Mouse (Mus musculus) olfactory bulb, adult 2 months (tissue): Measurements from ENCODE around the gene Fnbp1l. TPM values are rescaled to one million over a fixed set of nuclear protein-coding genes. Genes with fewer than 3 reads are reported as not detected.
A peak's percentile ranks its signal among the peaks of the same experiment; 100 is the strongest.

Source experiments
- H3K27ac ChIP-seq: fragments of 200-500 bp; 2 replicates; pipeline ENCODE4 v1.5.1; 2012; ENCODE audit warnings: low read depth, low read length; ENCODE audit not compliant: insufficient read depth
- H3K4me1 ChIP-seq: fragments of 200-500 bp; 2 replicates; pipeline ENCODE4 v1.6.1; 2012; ENCODE audit warnings: low read length; ENCODE audit not compliant: control insufficient read depth, insufficient read depth
- H3K4me3 ChIP-seq: fragments of 200-500 bp; 2 replicates; pipeline ENCODE4 v1.5.1; 2012; ENCODE audit warnings: mild to moderate bottlenecking, low read depth, low read length, moderate library complexity; ENCODE audit not compliant: insufficient read depth
- CTCF ChIP-seq: fragments of 200-500 bp; IDR thresholded peaks from 2 replicates; pipeline ENCODE4 v1.5.1; 2012; ENCODE audit warnings: low read depth, mild to moderate bottlenecking, low read length, moderate library complexity; ENCODE audit not compliant: insufficient read depth
- POLR2A ChIP-seq: fragments of 200-500 bp; IDR thresholded peaks from 2 replicates; pipeline ENCODE4 v1.6.1; 2012; ENCODE audit warnings: mild to moderate bottlenecking, low read depth, low read length, moderate library complexity; ENCODE audit not compliant: insufficient read depth
- WGBS: fragments of 180-500 bp; shearing (Covaris S2); methylation state at CpG from one replicate; pipeline ENCODE4 v1.1.7; 2018; 5-methylcytosine and 5-hydroxymethylcytosine counted together
- polyA plus RNA-seq: library from polyadenylated mRNA; stranded (reverse); fragments of >200 nt; gene quantifications from 2 replicates; pipeline ENCODE4 v1.2.4, GENCODE M21; 2012; ENCODE audit warnings: low replicate concordance; ENCODE audit not compliant: missing spikeins, insufficient read depth, insufficient read length

Gene Fnbp1l
- polyA plus RNA-seq, 1 experiment, result 787 TPM

- peaks cover 4% of the 10 kb centered on the region; the same call in 1 of the 2 replicates for H3K4me1 ChIP-seq
- 25% methylated on average over 13 of the region's 13 CpGs for WGBS
- no peak overlapping the region for H3K4me3 ChIP-seq
- no peak for TF ChIP-seq POLR2A
- TF ChIP-seq CTCF, result no peak
- H3K27ac ChIP-seq, result no peak overlapping the region
Measured at GRCm38 (mm10) chr3:122629580-122629979, 10.1 kb upstream of the Fnbp1l start.

GRCm38 (mm10) chr3:122628956-122629355 is 9.4 kb upstream of the Fnbp1l start:
- TF ChIP-seq CTCF, result no peak
- TF ChIP-seq POLR2A, result no peak
- Histone ChIP-seq H3K4me3 (no peak overlapping the region), H3K27ac (no peak overlapping the region), H3K4me1 (peaks cover 4% of the 10 kb centered on the region; the same call in 1 of the 2 replicates)
- WGBS, result 89% methylated on average over 3 of the region's 3 CpGs

- no peak for TF ChIP-seq POLR2A
- no peak for TF ChIP-seq CTCF
- Histone ChIP-seq H3K27ac (no peak overlapping the region), H3K4me3 (no peak overlapping the region), H3K4me1 (peaks cover 4% of the 10 kb centered on the region; the same call in 1 of the 2 replicates)
- WGBS, result 97% methylated on average over 10 of the region's 10 CpGs
Measured at GRCm38 (mm10) chr3:122628546-122628945, 9.0 kb upstream of the Fnbp1l start.

GRCm38 (mm10) chr3:122627846-122628245 is 8.3 kb upstream of the Fnbp1l start:
- no peak overlapping the region for H3K4me3 ChIP-seq
- WGBS, result 91% methylated on average over 6 of the region's 6 CpGs
- no peak for TF ChIP-seq CTCF
- H3K27ac ChIP-seq, result no peak overlapping the region
- peaks cover 4% of the 10 kb centered on the region; the same call in 1 of the 2 replicates for H3K4me1 ChIP-seq

GRCm38 (mm10) chr3:122624591-122624990 is 5.1 kb upstream of the Fnbp1l start:
- peaks cover 4% of the 10 kb centered on the region for H3K4me1 ChIP-seq
- H3K27ac ChIP-seq, result no peak overlapping the region
- no peak for TF ChIP-seq CTCF
- no peak for TF ChIP-seq POLR2A
- no peak overlapping the region for H3K4me3 ChIP-seq
- WGBS, result 43% methylated on average over 6 of the region's 6 CpGs

GRCm38 (mm10) chr3:122620285-122620931 is 893 bp upstream of the Fnbp1l start:
- no peak for TF ChIP-seq CTCF
- TF ChIP-seq POLR2A, result no peak
- Histone ChIP-seq H3K4me1 (peaks cover 2% of the 10 kb centered on the region), H3K4me3 (peak overlapping the region; percentile 98), H3K27ac (peak overlapping the region; percentile 52)
- under 1% methylated on average over 21 of the region's 21 CpGs for WGBS

GRCm38 (mm10) chr3:122619931-122620284 is 393 bp upstream of the Fnbp1l start:
- Histone ChIP-seq H3K4me3 (peak overlapping the region; percentile 98), H3K4me1 (peaks cover 2% of the 10 kb centered on the region), H3K27ac (peak overlapping the region; percentile 52)
- under 1% methylated on average over 20 of the region's 20 CpGs for WGBS
- TF ChIP-seq CTCF (no peak), POLR2A (no peak)

- TF ChIP-seq CTCF, result 0 out of 2 replicates have a peak, but pooled peaks have one; percentile 18
- no peak for TF ChIP-seq POLR2A
- under 1% methylated on average over 30 of the region's 30 CpGs for WGBS
- peak overlapping the region; percentile 89 for H3K27ac ChIP-seq
- H3K4me1 ChIP-seq, result peaks cover 2% of the 10 kb centered on the region
- H3K4me3 ChIP-seq, result peak overlapping the region; percentile 98
Measured at GRCm38 (mm10) chr3:122618402-122618801, 1.1 kb downstream of the Fnbp1l start.

DNA sequence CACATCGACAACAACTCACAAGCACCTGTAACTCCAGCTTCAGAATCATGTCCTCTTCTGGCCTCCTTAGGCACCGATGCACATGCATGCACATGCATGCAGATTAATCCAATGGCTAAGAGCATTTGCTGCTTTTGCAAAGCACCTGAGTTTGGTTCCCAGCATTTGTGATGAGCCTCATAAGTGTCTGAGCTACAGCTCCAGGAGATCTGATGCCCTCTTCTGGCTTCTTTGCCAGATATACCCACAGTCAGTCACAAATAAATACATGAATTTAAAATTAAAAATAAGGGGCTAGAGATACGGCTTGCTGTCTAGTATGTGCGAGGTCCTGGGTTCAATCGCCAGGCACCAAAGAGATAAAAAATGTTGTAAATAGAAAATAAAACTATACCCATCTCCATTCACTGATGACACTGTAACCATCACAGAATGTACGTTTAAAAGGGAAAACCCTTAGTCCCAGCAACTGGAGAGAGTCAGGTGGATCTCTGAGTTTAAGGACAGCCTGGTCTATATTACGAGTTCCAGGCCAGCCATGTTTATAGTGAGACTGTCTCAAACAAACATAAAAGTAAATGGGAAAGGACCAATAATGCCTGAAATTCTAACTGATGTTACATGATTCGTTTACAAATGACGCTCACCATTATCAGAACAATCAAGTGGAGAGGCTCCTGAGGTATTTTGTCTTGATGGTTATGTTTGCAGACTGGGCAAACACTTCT is 1.7 kb downstream of the Fnbp1l start:
- peaks cover 2% of the 10 kb centered on the region for H3K4me1 ChIP-seq
- TF ChIP-seq CTCF, result no peak
- no peak for TF ChIP-seq POLR2A
- 39% methylated on average over 9 of the region's 9 CpGs for WGBS
- no peak overlapping the region for H3K27ac ChIP-seq
- H3K4me3 ChIP-seq, result peak overlapping the region; percentile 98

DNA sequence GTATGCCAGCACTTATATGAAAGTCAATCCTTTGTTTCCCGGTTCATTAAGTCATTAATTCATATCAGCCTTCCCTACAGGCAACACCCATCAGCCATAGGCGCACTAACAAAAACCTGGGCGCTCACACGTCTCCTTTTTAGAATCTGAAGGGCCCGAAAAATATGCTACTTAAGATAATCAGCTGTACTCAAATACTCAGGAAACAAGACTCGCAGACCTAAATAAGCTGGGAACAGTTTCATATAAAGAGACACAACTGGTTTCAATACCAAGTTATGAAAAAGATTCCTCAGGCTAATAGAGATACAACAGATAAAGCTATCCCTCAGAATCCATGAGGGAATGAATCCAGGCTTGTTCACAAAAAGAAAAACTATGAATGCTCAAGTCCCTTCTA is 7.0 kb downstream of the Fnbp1l start:
- TF ChIP-seq CTCF (no peak), POLR2A (no peak)
- WGBS, result 82% methylated on average over 6 of the region's 6 CpGs
- H3K4me3 ChIP-seq, result no peak overlapping the region
- no peak overlapping the region for H3K27ac ChIP-seq
- H3K4me1 ChIP-seq, result no peaks in the 10 kb centered on the region
